Mouse (Mus musculus) intestine, embryonic 16.5 days (tissue): Measurements from ENCODE around the gene Ankrd28. TPM values are rescaled to one million over a fixed set of nuclear protein-coding genes. Genes with fewer than 3 reads are reported as not detected.

Experiments
- ATAC-seq: fragments of 200-750 bp; cut with Nextera tagmentation; 2 replicates; pipeline ENCODE4 v1.8.0; 2017; ENCODE audit warnings: moderate TSS enrichment, moderate library complexity
- H3K27ac ChIP-seq: fragments of 300-500 bp; sonication (generic); 2 replicates; pipeline ENCODE4 v1.5.1; 2014; ENCODE audit warnings: mild to moderate bottlenecking, low read length
- H3K27me3 ChIP-seq: fragments of 300-500 bp; sonication (generic); replicated peaks from 2 replicates; pipeline ENCODE4 v1.6.1; 2014; ENCODE audit warnings: low read length, control low read depth, mixed read lengths; ENCODE audit not compliant: control insufficient read depth, insufficient read depth
- H3K36me3 ChIP-seq: fragments of 300-500 bp; sonication (generic); 2 replicates; pipeline ENCODE4 v1.6.1; 2014; ENCODE audit warnings: low read length, control low read depth; ENCODE audit not compliant: control insufficient read depth, insufficient read depth
- H3K4me1 ChIP-seq: fragments of 300-500 bp; sonication (generic); 2 replicates; pipeline ENCODE4 v1.6.1; 2014; ENCODE audit warnings: low read length, control low read depth, mixed read lengths; ENCODE audit not compliant: control insufficient read depth, insufficient read depth
- H3K4me2 ChIP-seq: fragments of 300-500 bp; sonication (generic); 2 replicates; pipeline ENCODE4 v1.6.1; 2014; ENCODE audit warnings: low read depth, low read length, control low read depth
- H3K4me3 ChIP-seq: fragments of 300-500 bp; sonication (generic); 2 replicates; pipeline ENCODE4 v1.5.1; 2014; ENCODE audit warnings: mild to moderate bottlenecking, low read length
- H3K9ac ChIP-seq: fragments of 300-500 bp; sonication (generic); 2 replicates; pipeline ENCODE4 v1.6.1; 2014; ENCODE audit warnings: low read depth, low read length
- H3K9me3 ChIP-seq: fragments of 300-500 bp; sonication (generic); 2 replicates; pipeline ENCODE4 v1.6.1; 2016; ENCODE audit warnings: low read length, control low read depth; ENCODE audit not compliant: control insufficient read depth
- WGBS: fragments of 180-500 bp; shearing (Covaris S2); extraction: QIAGEN DNeasy Blood & Tissue Kit; methylation state at CpG from one replicate; pipeline ENCODE4 v1.1.7; 2014; 5-methylcytosine and 5-hydroxymethylcytosine counted together
- polyA plus RNA-seq: library from polyadenylated mRNA; unstranded; fragments of >200 nt; fragmentation: Nextera tagmentation; extraction: Ambion mirVana; gene quantifications from 2 replicates; pipeline ENCODE4 v1.2.1, GENCODE M21; 2015

Ankrd28 gene
- polyA plus RNA-seq, 1 experiment from 2014 or later: 5.1 TPM

DNA sequence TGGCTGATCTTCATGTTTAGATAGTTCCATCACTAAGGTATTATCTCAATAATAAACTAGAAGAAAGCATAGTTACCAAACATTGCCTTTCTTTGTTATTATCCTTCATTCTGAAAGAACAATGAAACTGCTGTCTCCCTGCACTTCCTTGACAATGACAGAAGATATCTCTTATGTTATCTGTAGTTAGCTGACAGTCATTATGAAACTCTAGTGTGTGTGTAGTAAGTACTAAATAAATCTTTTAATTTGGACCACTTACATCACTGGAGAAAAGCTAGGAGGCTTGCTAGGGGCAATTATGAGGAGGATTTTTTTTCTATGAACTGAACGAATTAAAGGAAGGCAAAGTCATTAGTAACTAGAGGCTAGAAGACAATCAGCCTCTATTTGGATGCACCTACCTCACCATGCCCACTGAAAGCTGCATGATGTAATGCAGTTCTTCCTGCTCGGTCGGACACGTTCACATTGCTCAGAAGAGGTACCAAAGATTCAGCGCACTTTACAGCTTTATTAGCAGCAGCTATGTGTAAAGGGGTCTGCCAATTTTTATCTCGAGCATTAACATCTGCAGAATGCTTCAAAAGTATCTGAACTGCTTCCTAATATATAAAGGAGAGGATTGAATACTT lies 82.1 kb downstream of the Ankrd28 start:
- no peaks in the 10 kb centered on the region for H3K27me3 ChIP-seq
- H3K27ac ChIP-seq: no peak overlapping the region
- H3K4me2 ChIP-seq: no peak overlapping the region
- H3K36me3 ChIP-seq: peaks cover 3% of the 10 kb centered on the region; the same call in 1 of the 2 replicates
- H3K9me3 ChIP-seq: no peaks in the 10 kb centered on the region
- H3K4me3 ChIP-seq: no peak overlapping the region
- H3K4me1 ChIP-seq: no peaks in the 10 kb centered on the region
- no peak overlapping the region for H3K9ac ChIP-seq
- no peak for ATAC-seq
- WGBS: 78% methylated on average over 6 of the region's 6 CpGs

GRCm38 (mm10) chr14:31742523-31742922 lies 87.9 kb downstream of the Ankrd28 start:
- WGBS: 57% methylated on average over 3 of the region's 3 CpGs
- H3K36me3 ChIP-seq: peaks cover 3% of the 10 kb centered on the region; the same call in 1 of the 2 replicates
- no peaks in the 10 kb centered on the region for H3K9me3 ChIP-seq
- no peak overlapping the region for H3K4me3 ChIP-seq
- H3K27me3 ChIP-seq: no peaks in the 10 kb centered on the region
- ATAC-seq: no peak
- H3K27ac ChIP-seq: no peak overlapping the region
- H3K4me2 ChIP-seq: no peak overlapping the region
- no peaks in the 10 kb centered on the region for H3K4me1 ChIP-seq
- H3K9ac ChIP-seq: no peak overlapping the region

DNA sequence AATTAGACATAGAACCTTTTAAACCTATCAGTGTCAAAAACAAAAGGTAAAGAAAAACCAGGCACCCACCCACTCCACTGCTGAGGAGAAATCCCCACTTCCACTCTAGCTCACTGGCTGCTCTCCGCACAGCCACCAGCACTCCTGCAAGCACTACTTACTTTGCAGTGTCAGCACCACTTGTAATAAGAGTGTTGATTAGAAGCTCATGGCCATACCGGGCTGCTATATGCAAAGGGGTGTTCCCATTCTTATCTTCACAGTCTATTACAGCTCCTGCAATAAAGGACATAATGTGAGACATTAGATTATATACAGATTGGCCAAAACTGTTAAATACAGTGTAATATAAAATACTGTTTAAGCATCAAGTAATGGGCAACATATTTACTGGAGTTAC lies 95.6 kb downstream of the Ankrd28 start:
- no peaks in the 10 kb centered on the region for H3K4me1 ChIP-seq
- H3K36me3 ChIP-seq: no peaks in the 10 kb centered on the region
- H3K4me3 ChIP-seq: no peak overlapping the region
- H3K27me3 ChIP-seq: no peaks in the 10 kb centered on the region
- no peak overlapping the region for H3K27ac ChIP-seq
- no peak for ATAC-seq
- H3K9ac ChIP-seq: no peak overlapping the region
- 72% methylated on average over 2 of the region's 2 CpGs for WGBS
- H3K9me3 ChIP-seq: no peaks in the 10 kb centered on the region
- no peak overlapping the region for H3K4me2 ChIP-seq

GRCm38 (mm10) chr14:31727522-31727921 lies 102.9 kb downstream of the Ankrd28 start:
- 80% methylated on average over 3 of the region's 3 CpGs for WGBS
- Histone ChIP-seq H3K27ac (no peak overlapping the region), H3K4me1 (no peaks in the 10 kb centered on the region), H3K4me2 (no peak overlapping the region), H3K27me3 (no peaks in the 10 kb centered on the region), H3K9ac (no peak overlapping the region), H3K4me3 (no peak overlapping the region), H3K36me3 (0 out of 2 replicates have a peak, but pooled peaks cover 3% of the 10 kb centered on the region), H3K9me3 (no peaks in the 10 kb centered on the region)
- ATAC-seq: no peak

DNA sequence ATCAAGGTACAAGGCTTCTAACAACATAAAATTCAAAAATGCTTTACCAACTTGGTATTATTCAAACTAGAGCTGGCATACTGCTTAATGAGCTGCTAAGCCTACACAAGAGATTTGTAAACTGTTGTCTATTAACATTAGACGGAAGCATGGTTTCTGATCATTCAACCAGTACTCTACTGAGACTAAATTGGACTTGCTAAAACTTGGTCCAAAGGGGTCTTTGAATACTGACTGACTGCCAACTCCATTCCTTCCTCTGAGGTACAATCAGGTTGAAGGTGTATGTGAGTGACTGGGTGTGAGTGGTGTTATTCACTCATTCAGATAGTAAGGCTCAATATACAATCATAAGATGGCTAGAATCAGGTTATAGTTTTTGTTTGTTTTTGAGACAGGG lies 107.7 kb downstream of the Ankrd28 start:
- ATAC-seq: no peak
- H3K9me3 ChIP-seq: no peaks in the 10 kb centered on the region
- H3K27ac ChIP-seq: no peak overlapping the region
- WGBS: 94% methylated on average over 1 of the region's 1 CpGs
- 0 out of 2 replicates have a peak, but pooled peaks cover 8% of the 10 kb centered on the region for H3K36me3 ChIP-seq
- no peaks in the 10 kb centered on the region for H3K27me3 ChIP-seq
- no peak overlapping the region for H3K9ac ChIP-seq
- no peaks in the 10 kb centered on the region for H3K4me1 ChIP-seq
- no peak overlapping the region for H3K4me2 ChIP-seq
- no peak overlapping the region for H3K4me3 ChIP-seq

DNA sequence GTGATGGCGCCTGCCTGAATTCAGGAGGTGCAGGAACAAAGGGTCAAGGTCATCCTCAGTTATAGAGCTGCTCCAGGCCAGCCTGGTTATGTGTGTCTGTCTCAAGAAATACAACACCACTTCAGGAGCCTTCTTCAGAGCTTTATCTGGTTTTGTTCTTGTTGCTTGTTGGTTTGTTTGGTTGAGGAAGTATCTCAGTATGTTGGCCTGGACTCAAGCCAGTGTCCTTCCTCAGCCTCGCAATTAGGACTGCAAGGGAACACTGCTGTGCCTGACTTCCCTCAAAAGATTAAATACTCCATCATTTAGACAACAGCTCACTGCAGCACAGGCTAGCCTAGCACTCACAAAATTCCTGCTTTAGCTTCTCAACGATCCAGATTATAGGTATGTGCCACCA lies 109.2 kb downstream of the Ankrd28 start:
- ATAC-seq: no peak
- no peak overlapping the region for H3K4me2 ChIP-seq
- no peak overlapping the region for H3K9ac ChIP-seq
- no peaks in the 10 kb centered on the region for H3K27me3 ChIP-seq
- H3K9me3 ChIP-seq: no peaks in the 10 kb centered on the region
- 0 out of 2 replicates have a peak, but pooled peaks cover 8% of the 10 kb centered on the region for H3K36me3 ChIP-seq
- no peak overlapping the region for H3K27ac ChIP-seq
- H3K4me1 ChIP-seq: no peaks in the 10 kb centered on the region
- 84% methylated on average over 3 of the region's 3 CpGs for WGBS
- no peak overlapping the region for H3K4me3 ChIP-seq

DNA sequence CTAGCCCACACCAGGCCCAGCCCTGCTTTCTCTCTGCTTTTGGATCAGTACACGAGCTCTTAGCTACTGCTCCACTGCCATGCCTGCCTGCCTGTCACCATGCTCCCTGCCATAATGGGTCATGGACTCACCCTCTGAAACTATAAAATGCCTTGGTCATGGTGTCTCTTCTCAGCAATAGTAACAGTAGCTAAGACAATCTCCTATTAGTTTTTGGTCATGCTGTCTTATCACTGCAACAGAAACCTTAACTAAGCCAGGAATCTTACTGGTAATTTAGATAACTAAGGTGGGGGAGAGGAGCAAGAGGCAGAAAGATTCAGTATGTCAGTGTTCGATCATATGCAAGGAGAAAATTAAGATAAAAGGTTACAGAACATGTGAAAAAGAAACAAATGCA lies 112.1 kb downstream of the Ankrd28 start:
- Histone ChIP-seq H3K9me3 (no peaks in the 10 kb centered on the region), H3K4me2 (no peak overlapping the region), H3K27me3 (no peaks in the 10 kb centered on the region), H3K36me3 (0 out of 2 replicates have a peak, but pooled peaks cover 5% of the 10 kb centered on the region), H3K9ac (no peak overlapping the region), H3K27ac (no peak overlapping the region), H3K4me3 (no peak overlapping the region), H3K4me1 (no peaks in the 10 kb centered on the region)
- WGBS: 84% methylated on average over 2 of the region's 2 CpGs
- ATAC-seq: no peak

GRCm38 (mm10) chr14:31717360-31717759 lies 113.1 kb downstream of the Ankrd28 start:
- H3K9ac ChIP-seq: no peak overlapping the region
- no peak overlapping the region for H3K27ac ChIP-seq
- H3K4me2 ChIP-seq: no peak overlapping the region
- no peaks in the 10 kb centered on the region for H3K27me3 ChIP-seq
- no peak overlapping the region for H3K4me3 ChIP-seq
- WGBS: 94% methylated on average over 5 of the region's 5 CpGs
- H3K4me1 ChIP-seq: no peaks in the 10 kb centered on the region
- H3K9me3 ChIP-seq: no peaks in the 10 kb centered on the region
- 0 out of 2 replicates have a peak, but pooled peaks cover 5% of the 10 kb centered on the region for H3K36me3 ChIP-seq
- no peak for ATAC-seq

DNA sequence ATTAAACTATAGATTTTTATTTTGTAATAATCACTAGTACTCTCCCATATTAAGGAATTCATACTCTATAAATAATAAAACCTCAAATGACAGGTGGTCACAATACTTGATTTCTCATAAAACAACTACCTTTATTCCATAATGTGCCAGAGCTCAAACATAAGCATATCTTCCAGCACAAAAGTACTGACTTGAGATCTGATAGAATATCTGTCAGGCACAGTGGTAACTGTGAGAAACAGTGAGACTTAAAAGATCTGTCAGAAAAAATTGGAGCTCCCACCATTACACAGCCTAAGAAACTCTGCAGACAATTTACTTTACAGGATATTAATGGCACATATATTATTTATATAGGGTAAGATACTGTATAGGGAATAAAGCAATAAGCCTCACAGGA lies 114.8 kb downstream of the Ankrd28 start:
- Histone ChIP-seq H3K4me3 (no peak overlapping the region), H3K9me3 (no peaks in the 10 kb centered on the region), H3K27me3 (no peaks in the 10 kb centered on the region), H3K4me1 (no peaks in the 10 kb centered on the region), H3K9ac (no peak overlapping the region), H3K4me2 (no peak overlapping the region), H3K27ac (no peak overlapping the region), H3K36me3 (no peaks in the 10 kb centered on the region)
- no peak for ATAC-seq

GRCm38 (mm10) chr14:31709343-31709742 lies 121.1 kb downstream of the Ankrd28 start:
- H3K9ac ChIP-seq: no peak overlapping the region
- no peak overlapping the region for H3K4me3 ChIP-seq
- 85% methylated on average over 1 of the region's 1 CpGs for WGBS
- H3K27ac ChIP-seq: no peak overlapping the region
- H3K4me1 ChIP-seq: no peaks in the 10 kb centered on the region
- H3K4me2 ChIP-seq: no peak overlapping the region
- peaks cover 6% of the 10 kb centered on the region for H3K36me3 ChIP-seq
- no peak for ATAC-seq
- no peaks in the 10 kb centered on the region for H3K27me3 ChIP-seq
- no peaks in the 10 kb centered on the region for H3K9me3 ChIP-seq
